Mouse (Mus musculus) heart, postnatal 4 days (tissue): ENCODE measurements around the gene Cep170b. TPM values are rescaled to one million over a fixed set of nuclear protein-coding genes. Genes with fewer than 3 reads are reported as not detected.

ENCODE experiments used
- DNase-seq: peaks from one replicate; pipeline ENCODE4 v3.0.0; 2021
- microRNA-seq, 2 experiments: library from miRNA; unstranded; fragments of <30 nt; microRNA quantifications; one replicate each; pipeline ENCODE4 v1.2.0; 2021 to 2022
- total RNA-seq, 2 experiments: library from RNA; stranded (reverse); gene quantifications; 2 replicates each; pipeline ENCODE4 v1.2.3; 2021

Gene Cep170b
- total RNA-seq, 2 experiments from 2014 or later = 13.1 to 14.1 TPM

DNA sequence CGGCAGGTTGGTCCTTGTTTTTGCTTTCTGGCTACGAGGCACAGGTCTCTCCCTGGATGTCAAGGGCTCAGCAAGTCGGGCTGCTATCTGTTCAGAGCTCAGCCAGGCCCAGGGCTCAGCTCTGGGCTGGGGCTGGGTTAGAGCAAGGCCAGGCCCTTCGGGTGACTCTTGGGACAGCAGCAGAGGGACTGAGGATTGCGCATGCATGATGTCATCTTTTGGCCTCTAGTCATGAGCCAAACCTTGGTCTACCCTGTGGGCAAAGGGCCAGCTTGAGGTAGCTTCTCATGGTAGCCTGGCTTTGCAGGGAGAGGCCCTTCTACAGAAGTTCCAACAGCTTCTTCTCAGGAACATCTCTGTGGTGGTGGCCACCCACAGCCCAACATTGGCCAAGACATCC is 43.9 kb downstream of the Cep170b start:
- DNase-seq = peak; percentile 5

- no peak for DNase-seq
Observed at GRCm38 (mm10) chr12:112764991-112765390, 44.7 kb downstream of the Cep170b start.

DNA sequence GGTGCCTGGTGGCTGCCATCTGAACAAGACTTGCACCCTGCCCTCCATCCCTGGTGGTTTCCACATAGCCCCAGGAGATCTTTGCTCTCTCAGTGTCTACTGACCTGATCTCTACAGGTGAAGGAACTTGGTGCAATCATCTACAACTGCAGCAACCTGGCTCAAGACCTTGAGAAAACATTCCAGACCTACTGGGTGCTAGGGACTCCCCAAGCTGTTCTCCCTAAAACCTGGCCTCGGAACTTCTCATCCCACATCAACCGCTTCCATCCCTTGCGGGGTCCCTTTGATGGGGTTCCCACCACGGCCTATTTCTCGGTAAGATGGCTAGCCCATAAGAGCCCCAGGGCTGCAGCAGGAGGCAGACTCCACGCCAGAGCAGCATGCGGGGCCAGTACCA is 46.3 kb downstream of the Cep170b start:
- DNase-seq = no peak

DNA sequence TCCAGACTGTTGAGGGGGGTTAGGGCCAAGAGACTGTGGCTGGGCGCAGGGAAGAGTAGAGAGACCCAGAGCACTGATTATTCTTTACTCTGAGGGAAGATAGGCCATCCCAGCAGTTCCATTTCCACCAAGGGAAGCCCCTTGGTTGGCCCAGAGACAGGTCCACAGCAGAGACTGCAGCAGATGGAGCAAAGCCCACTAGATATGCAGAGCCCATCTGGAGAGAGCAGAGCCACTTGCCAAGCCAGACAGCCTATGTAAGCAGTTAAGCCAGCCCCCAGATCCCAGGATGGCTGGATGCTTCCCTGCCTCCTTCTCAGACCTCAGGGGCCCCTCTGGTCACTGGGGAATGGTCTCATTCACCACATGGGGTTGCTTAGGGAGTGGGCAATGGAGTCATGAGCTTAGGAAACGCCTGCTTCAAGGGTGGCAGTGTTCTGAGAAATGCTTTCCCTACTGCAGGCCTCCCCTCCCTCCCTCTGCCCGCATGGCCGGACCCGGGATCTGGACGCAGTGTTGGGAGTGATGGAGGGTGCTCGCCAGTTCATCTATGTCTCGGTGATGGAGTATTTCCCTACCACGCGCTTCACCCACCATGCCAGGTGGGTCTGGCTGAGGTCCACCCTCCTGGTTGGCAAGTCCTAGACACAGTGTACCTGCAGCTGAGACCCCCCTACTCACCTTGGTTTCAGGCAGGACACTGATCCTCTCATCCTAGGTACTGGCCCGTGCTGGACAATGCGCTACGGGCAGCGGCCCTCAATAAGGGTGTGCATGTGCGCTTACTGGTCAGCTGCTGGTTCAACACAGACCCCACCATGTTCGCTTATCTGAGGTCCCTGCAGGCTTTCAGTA is 47.0 kb downstream of the Cep170b start:
- peak; percentile 4 for DNase-seq

GRCm38 (mm10) chr12:112768166-112768565 is 47.9 kb downstream of the Cep170b start:
- DNase-seq = no peak

- peak; percentile 29 for DNase-seq
Observed at GRCm38 (mm10) chr12:112769031-112769430, 48.8 kb downstream of the Cep170b start.

DNA sequence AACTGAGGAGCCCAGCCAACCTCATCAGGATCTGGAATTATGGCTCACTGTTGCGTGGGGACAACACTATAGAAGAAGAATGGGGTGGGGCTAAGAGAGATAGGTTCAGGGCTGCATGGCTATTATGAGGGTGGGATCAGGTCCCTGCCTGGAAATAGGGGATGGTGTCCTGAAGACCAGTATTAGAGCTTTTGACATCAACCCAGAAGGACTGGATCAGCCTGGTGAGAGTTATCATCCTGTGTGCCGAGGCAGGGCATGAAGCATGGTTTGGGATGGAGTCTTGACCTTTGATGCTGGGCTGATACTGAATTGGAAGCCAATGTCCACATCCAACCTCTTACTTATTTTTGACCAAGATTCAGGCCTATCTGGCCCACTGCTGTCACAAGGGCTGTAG is 49.5 kb downstream of the Cep170b start:
- no peak for DNase-seq

- DNase-seq = no peak
Observed at GRCm38 (mm10) chr12:112770396-112770795, 50.1 kb downstream of the Cep170b start.

DNA sequence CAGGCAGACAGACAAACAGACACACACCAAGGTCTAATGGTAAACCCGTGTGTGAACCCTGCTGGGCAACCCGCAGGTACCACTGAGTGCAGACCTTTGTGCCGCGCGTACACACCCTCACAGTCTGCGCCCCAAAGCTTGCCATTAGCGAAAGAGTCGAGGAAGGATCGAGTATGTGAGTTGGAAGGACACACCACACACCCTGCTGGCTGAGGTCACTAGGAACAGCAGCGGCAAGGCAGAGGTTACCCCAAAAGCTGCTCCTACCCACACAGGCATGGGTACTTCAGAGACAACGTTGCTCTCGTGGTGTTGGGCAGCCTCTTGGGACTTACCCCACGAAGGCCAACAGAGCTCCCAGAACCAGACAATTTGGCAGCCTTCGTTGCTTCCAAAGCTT is 52.1 kb downstream of the Cep170b start:
- peak; percentile 3 for DNase-seq

- DNase-seq = peak; percentile 5
Observed at GRCm38 (mm10) chr12:112773366-112773765, 53.1 kb downstream of the Cep170b start.

GRCm38 (mm10) chr12:112774026-112774425 is 53.8 kb downstream of the Cep170b start:
- no peak for DNase-seq

DNA sequence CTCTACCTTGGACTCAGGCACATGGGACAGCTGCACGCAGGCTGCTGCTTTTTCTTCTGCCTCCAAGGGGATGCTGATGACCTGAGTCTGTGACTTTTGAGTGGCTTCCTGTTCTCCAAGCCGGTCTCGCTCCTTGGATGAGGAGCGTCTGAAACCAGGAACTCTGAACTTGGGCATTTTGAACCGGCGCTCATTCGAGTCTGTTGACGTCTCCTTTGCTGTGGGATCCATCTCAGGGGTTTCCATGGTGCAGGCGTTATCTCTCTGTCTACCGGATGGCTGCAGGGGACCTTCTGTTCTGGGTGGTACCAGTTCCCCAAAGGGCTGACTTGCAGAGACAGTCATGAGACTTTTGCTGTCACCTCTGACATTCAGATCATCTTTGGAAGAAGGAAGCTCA is 54.2 kb downstream of the Cep170b start:
- no peak for DNase-seq

GRCm38 (mm10) chr12:112791026-112791425 is 70.8 kb downstream of the Cep170b start:
- DNase-seq = no peak

GRCm38 (mm10) chr12:112793601-112794355 is 73.5 kb downstream of the Cep170b start:
- peak; percentile 89 for DNase-seq

GRCm38 (mm10) chr12:112794356-112794816 is 74.1 kb downstream of the Cep170b start:
- no peak for DNase-seq

GRCm38 (mm10) chr12:112794998-112795397 is 74.7 kb downstream of the Cep170b start:
- DNase-seq = no peak

DNA sequence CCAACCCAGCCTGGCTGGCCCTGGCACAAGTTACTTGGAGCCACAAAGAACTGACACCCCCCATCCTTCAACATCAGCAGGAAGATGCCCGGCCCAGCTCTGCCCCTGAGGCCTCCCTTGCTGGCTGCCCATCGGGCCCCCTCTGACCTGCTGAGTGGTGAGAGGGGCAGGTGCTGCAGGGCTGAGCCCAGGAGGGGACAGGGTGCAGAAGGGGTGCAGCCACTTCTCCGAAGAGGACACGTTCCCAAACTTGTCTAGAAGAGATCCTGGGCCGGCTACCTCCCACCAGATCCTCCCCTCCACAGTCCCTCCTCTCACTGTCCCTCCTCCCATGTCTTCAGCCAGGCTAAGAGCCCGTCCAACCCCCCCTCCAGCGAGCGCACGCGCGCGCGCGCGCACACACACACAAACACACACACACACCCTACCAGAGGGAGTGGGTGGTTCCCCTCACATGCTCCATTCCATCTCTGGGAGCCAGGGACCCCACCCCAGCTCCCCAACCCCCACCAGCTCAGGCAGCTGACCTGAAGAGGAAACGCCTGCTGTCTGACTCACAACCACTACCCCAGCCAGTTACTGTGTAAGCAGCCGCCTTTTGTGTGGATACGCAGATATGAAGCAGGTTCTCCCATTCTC is 75.3 kb downstream of the Cep170b start:
- DNase-seq = peak; percentile 54

Small RNAs within 50 kb of the gene (microRNA-seq; reads per million reads assigned to microRNA genes)
- gene Mir6940 = 0.35 to 0.41 reads per million in 2 experiments

Other genes with a start within 250 kb of the Cep170b start
- gene A530016L24Rik, start 231.0 kb upstream of the Cep170b start, total RNA-seq = 10 to 100 TPM; 25.6 to 26.5 TPM
- under 1 TPM; 0.11 to 0.12 TPM for gene Tmem179, start 203.7 kb upstream of the Cep170b start, total RNA-seq
- gene Inf2, start 131.7 kb upstream of the Cep170b start, total RNA-seq = 10 to 100 TPM; 18.6 to 19.7 TPM
- gene Adssl1, start 100.4 kb upstream of the Cep170b start, total RNA-seq = 100 to 1,000 TPM; 135 to 137 TPM
- gene Siva1, start 75.8 kb upstream of the Cep170b start, total RNA-seq = 10 to 100 TPM; 39.9 to 43.2 TPM
- 100 to 1,000 TPM; 352 to 392 TPM for gene Akt1, start 45.6 kb upstream of the Cep170b start, total RNA-seq
- 10 to 100 TPM in 1 of 2 experiments, 1 to 10 TPM in 1; 10.0 to 10.1 TPM for gene Zbtb42, start 41.6 kb upstream of the Cep170b start, total RNA-seq
- 1 to 10 TPM; 3.4 to 4.1 TPM for gene Pld4, start 40.2 kb downstream of the Cep170b start, total RNA-seq
- gene Ahnak2, start 82.2 kb downstream of the Cep170b start, total RNA-seq = 10 to 100 TPM; 13.5 to 16.8 TPM
- gene Clba1, start 88.5 kb downstream of the Cep170b start, total RNA-seq = 1 to 10 TPM; 4.5 to 6.0 TPM
- 10 to 100 TPM; 25.8 to 26.8 TPM for gene Cdca4, start 109.0 kb downstream of the Cep170b start, total RNA-seq
- under 1 TPM; 0.16 to 0.17 TPM for gene Gpr132, start 147.8 kb downstream of the Cep170b start, total RNA-seq
- 10 to 100 TPM; 29.1 to 29.2 TPM for gene Jag2, start 209.3 kb downstream of the Cep170b start, total RNA-seq
- gene Nudt14, start 221.7 kb downstream of the Cep170b start, total RNA-seq = 10 to 100 TPM; 10.3 to 15.7 TPM